Mouse (Mus musculus): ENCODE results near the gene Tmod2. TPM values are rescaled to one million over a fixed set of nuclear protein-coding genes. Genes with fewer than 3 reads are reported as not detected.
"Not testable (repeated sequence)": the region's sequence is repeated elsewhere in the genome, so short reads cannot be mapped to it uniquely, and the experiment has no call there.

Gene Tmod2
- 0.20 and 0.26 TPM in 2 replicates for polyA plus RNA-seq (2012; rRNA removed)

DNA sequence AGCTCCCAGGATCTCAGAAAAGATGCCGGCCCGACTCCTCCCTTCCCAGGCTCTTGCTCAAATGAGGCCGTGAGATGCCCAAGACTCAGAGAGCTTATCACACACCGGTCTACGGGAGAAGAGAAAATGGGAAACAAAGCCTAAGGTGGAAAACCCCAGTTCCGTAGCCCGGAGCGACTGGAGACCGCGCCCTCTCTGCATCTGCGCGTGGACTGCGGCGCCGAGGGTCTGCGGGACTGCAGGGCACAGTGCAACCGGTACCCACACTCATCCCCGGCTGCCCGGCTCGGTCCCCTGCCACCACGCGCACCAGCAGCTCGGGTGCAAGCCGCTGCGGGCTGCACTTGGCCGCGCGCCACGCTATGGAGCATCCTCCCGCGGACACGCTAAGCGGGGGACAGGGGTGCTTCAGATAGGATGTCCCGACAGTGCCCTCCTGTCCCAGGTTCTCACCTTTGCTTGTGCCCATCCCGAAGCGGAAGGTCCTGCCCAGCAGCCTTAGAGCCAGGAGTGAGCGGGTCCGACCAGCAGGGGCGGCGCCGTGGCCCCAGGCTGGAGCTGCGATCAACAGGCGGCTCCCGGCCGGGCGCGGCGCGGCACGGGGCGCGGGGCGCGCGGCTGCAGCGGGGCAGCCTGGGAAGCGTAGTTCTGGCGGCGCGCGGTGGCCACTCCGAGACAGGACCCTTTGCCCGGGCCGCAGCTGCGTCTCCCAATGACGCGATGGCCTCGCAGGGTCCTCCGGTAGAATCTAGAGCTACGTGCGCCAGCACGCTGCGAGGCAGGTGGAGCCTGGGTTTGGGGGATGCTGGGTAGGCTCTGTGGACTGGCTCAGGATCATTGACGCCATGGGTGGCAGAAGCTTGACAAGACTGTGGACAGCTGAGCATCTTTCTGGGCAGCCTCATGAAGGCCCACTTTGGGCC is at the start of gene Tmod2:
Gene Tmod2 (minus strand): TSS at position 755 of the 923 bp plus-strand sequence.
- DNase-seq = no peak
- WGBS = 3% methylated on average over 74 of the region's 74 CpGs

DNA sequence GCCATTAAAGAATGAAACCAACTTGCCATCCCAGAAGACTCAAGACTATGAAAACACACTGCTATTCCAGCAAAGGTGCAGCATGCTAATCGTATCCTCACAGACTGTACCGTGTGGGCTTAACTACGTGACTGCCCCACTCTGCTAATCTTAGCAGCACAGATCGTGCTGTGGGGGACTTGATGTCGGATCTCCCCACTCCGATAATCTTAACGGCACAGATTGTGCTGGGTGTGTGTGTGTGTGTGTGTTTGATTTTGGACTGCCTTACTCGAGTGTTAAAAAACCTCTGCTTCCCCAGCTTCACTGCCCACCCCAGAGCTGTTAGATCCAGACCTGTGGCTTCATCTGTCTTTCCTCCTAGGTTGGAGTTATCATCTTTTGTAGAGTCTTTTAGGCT is 49.8 kb upstream of the Tmod2 start:
- H3K36me3 ChIP-seq (ENCODE audit: control insufficient read depth, insufficient read depth, low read length) = no peaks in the 10 kb centered on the region
- no peak overlapping the region for H3K4me3 ChIP-seq (ENCODE audit: control insufficient read depth, insufficient read depth, low read length)
- 95% methylated on average over 8 of the region's 8 CpGs for WGBS
- no peak for DNase-seq
- no peaks in the 10 kb centered on the region for H3K4me1 ChIP-seq (replicated peaks; ENCODE audit: control insufficient read depth, insufficient read depth, low read length)
- TF ChIP-seq POLR2A (IDR thresholded peaks at IDR 0.05; ENCODE audit: control insufficient read depth, extremely low read depth, insufficient read depth, low read length, poor library complexity) (no peak), CTCF (IDR thresholded peaks at IDR 0.05; ENCODE audit: borderline replicate concordance, control insufficient read depth, extremely low read depth, insufficient read depth, low read length, poor library complexity) (no peak)
- no peaks in the 10 kb centered on the region for H3K27me3 ChIP-seq (ENCODE audit: control insufficient read depth, insufficient read depth, low read length)
- no peak overlapping the region for H3K27ac ChIP-seq (ENCODE audit: control insufficient read depth, insufficient read depth, low read length)

More for the DNA sequence above, at the start of gene Tmod2:
- Histone ChIP-seq H3K4me1 (replicated peaks; ENCODE audit: control insufficient read depth, insufficient read depth, low read length) (no peaks in the 10 kb centered on the region; the same call in 1 of the 2 replicates), H3K27ac (ENCODE audit: control insufficient read depth, insufficient read depth, low read length) (no peak within 1 kb of the TSS), H3K27me3 (ENCODE audit: control insufficient read depth, insufficient read depth, low read length) (peaks cover 8% of the 10 kb centered on the region; the same call in 1 of the 2 replicates), H3K36me3 (ENCODE audit: control insufficient read depth, insufficient read depth, low read length) (no peaks in the 10 kb centered on the region), H3K4me3 (ENCODE audit: control insufficient read depth, insufficient read depth, low read length) (peak within 1 kb of the TSS; percentile 22)
- no peak for TF ChIP-seq CTCF (IDR thresholded peaks at IDR 0.05; ENCODE audit: borderline replicate concordance, control insufficient read depth, extremely low read depth, insufficient read depth, low read length, poor library complexity)
- TF ChIP-seq POLR2A (IDR thresholded peaks at IDR 0.05; ENCODE audit: control insufficient read depth, extremely low read depth, insufficient read depth, low read length, poor library complexity) = no peak

DNA sequence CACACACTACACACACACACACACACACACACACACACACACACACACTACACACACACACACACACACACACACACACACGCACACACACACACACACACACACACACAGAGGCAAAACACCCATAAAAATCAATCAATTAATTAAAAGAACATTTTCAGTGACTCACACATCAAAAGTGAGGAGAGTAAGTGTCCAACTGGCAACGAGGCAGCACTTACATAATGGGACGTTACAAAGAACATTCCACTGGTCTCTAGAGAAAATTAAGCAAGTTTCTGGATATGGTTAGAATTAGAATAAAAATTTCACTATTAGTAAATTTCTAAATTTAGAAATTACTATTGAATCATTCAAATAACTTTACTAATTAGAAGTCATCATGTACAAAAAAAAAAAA is 45.3 kb upstream of the Tmod2 start:
- 84% methylated on average over 3 of the region's 3 CpGs for WGBS
- not testable (repeated sequence) for H3K4me3 ChIP-seq (ENCODE audit: control insufficient read depth, insufficient read depth, low read length); DNase-seq; H3K27ac ChIP-seq (ENCODE audit: control insufficient read depth, insufficient read depth, low read length); H3K27me3 ChIP-seq (ENCODE audit: control insufficient read depth, insufficient read depth, low read length); H3K36me3 ChIP-seq (ENCODE audit: control insufficient read depth, insufficient read depth, low read length); H3K4me1 ChIP-seq (replicated peaks; ENCODE audit: control insufficient read depth, insufficient read depth, low read length)

DNA sequence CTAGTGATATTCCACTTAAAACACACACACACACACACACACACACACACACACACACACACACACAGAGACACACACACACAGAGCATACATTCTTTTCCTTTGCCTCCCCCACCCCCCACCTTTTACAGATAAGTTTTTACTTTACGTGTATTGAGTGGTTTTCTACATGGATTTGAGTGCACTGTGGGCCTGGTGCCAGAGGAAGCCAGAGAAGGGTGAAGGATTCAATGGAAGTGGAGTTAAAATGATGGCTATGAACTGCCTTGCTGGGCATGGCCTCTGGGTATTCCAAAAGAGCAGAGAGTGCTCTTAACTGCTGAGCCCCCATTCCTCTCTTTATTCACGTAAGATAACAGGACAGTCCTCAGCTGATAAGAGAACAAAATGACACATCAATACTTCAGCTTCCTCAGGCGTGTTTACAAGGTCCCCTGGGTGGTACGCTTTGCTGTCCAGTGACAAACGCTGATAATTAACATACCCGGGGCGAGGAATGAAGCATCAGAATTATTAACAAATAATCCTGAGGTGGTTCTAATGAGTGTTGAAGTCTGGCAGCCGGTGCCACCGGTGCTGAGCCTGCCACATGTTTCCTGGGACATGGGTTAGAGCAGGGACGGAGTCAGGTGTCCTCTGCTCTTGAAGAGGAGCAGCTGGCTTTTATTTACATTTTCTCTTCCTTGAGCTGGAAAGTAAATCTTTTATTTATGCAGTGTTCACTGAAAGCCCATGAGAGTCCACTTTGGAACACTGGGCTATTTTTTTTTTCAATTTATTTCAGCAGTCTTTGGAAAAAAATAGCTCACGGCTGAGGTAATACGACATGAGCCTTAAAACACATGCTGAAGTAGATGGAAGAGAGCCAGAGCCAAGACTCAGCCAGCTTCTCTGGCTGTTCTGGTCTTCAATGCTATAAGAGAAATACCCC is 43.1 kb upstream of the Tmod2 start:
- no peak for TF ChIP-seq CTCF (IDR thresholded peaks at IDR 0.05; ENCODE audit: borderline replicate concordance, control insufficient read depth, extremely low read depth, insufficient read depth, low read length, poor library complexity)
- TF ChIP-seq POLR2A (IDR thresholded peaks at IDR 0.05; ENCODE audit: control insufficient read depth, extremely low read depth, insufficient read depth, low read length, poor library complexity) = no peak
- DNase-seq = no peak
- no peak overlapping the region for H3K27ac ChIP-seq (ENCODE audit: control insufficient read depth, insufficient read depth, low read length)
- H3K4me1 ChIP-seq (replicated peaks; ENCODE audit: control insufficient read depth, insufficient read depth, low read length) = no peaks in the 10 kb centered on the region
- no peaks in the 10 kb centered on the region for H3K36me3 ChIP-seq (ENCODE audit: control insufficient read depth, insufficient read depth, low read length)
- 85% methylated on average over 12 of the region's 12 CpGs for WGBS
- no peaks in the 10 kb centered on the region for H3K27me3 ChIP-seq (ENCODE audit: control insufficient read depth, insufficient read depth, low read length)
- H3K4me3 ChIP-seq (ENCODE audit: control insufficient read depth, insufficient read depth, low read length) = no peak overlapping the region

DNA sequence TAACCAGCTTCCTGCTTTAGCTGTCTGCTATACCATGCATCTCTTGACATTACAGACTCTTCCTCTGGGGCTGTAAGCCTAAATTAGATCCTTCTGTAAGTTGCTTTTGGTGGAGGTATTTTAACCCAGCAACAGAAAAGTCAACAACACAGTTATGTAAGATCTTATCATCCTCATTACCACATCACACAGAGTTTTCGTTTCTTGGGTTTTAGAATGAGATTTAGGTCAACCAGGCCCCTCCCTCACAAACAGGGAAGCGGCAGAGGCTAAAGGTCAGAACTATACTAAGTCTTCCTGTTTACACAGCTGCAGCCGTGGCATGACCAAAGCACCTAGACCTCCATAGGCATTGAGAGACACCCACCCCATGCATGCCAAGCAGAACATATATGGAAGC is 34.3 kb upstream of the Tmod2 start:
- Histone ChIP-seq H3K4me1 (replicated peaks; ENCODE audit: control insufficient read depth, insufficient read depth, low read length) (peaks cover 21% of the 10 kb centered on the region), H3K27ac (ENCODE audit: control insufficient read depth, insufficient read depth, low read length) (peak overlapping the region; percentile 97), H3K27me3 (ENCODE audit: control insufficient read depth, insufficient read depth, low read length) (no peaks in the 10 kb centered on the region), H3K36me3 (ENCODE audit: control insufficient read depth, insufficient read depth, low read length) (no peaks in the 10 kb centered on the region), H3K4me3 (ENCODE audit: control insufficient read depth, insufficient read depth, low read length) (no peak overlapping the region)
- DNase-seq = peak; percentile 51
- 13% methylated on average over 3 of the region's 3 CpGs for WGBS
- no peak for TF ChIP-seq POLR2A (IDR thresholded peaks at IDR 0.05; ENCODE audit: control insufficient read depth, extremely low read depth, insufficient read depth, low read length, poor library complexity)
- TF ChIP-seq CTCF (IDR thresholded peaks at IDR 0.05; ENCODE audit: borderline replicate concordance, control insufficient read depth, extremely low read depth, insufficient read depth, low read length, poor library complexity) = no peak

DNA sequence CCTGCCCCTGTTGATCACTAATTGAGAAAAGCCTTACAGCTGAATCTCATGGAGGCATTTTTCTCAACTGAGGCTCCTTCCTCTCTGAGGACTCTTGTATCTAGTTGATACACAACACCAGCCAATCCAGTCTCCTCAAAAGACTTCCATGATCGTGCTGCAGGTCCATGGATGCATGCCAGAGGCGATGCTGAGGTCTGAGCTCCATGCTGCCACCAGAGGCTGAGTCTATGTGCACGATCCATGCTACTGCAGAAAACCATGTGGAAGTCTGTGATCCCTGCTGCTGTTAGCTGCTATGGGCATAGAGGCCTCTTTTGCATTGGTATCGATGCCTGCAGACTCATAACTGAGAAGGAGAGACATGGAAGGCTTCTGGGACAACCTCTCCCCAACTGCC is 23.1 kb upstream of the Tmod2 start:
- TF ChIP-seq CTCF (IDR thresholded peaks at IDR 0.05; ENCODE audit: borderline replicate concordance, control insufficient read depth, extremely low read depth, insufficient read depth, low read length, poor library complexity) (no peak), POLR2A (IDR thresholded peaks at IDR 0.05; ENCODE audit: control insufficient read depth, extremely low read depth, insufficient read depth, low read length, poor library complexity) (no peak)
- Histone ChIP-seq H3K27ac (ENCODE audit: control insufficient read depth, insufficient read depth, low read length) (no peak overlapping the region), H3K36me3 (ENCODE audit: control insufficient read depth, insufficient read depth, low read length) (no peaks in the 10 kb centered on the region), H3K4me3 (ENCODE audit: control insufficient read depth, insufficient read depth, low read length) (no peak overlapping the region), H3K4me1 (replicated peaks; ENCODE audit: control insufficient read depth, insufficient read depth, low read length) (peaks cover 9% of the 10 kb centered on the region), H3K27me3 (ENCODE audit: control insufficient read depth, insufficient read depth, low read length) (no peaks in the 10 kb centered on the region)
- WGBS = 97% methylated on average over 4 of the region's 4 CpGs
- no peak for DNase-seq
